Mouse (Mus musculus) heart, postnatal 0 days (tissue): ENCODE measurements at regions not wholly inside any gene's neighbourhood (a gene's known extent, or its start where the extent isn't known, plus 50 kb on each side); places are given as distances from the start of the nearest gene placed in this dataset.

Experiments
- CTCF ChIP-seq: IDR thresholded peaks from 2 replicates; pipeline ENCODE4 v1.5.1; 2016; ENCODE audit warnings: antibody characterized with exemption, control low read depth, low read depth
- EP300 ChIP-seq: IDR thresholded peaks from 2 replicates; pipeline ENCODE4 v1.6.1; 2016; ENCODE audit warnings: antibody characterized with exemption, low read depth

DNA sequence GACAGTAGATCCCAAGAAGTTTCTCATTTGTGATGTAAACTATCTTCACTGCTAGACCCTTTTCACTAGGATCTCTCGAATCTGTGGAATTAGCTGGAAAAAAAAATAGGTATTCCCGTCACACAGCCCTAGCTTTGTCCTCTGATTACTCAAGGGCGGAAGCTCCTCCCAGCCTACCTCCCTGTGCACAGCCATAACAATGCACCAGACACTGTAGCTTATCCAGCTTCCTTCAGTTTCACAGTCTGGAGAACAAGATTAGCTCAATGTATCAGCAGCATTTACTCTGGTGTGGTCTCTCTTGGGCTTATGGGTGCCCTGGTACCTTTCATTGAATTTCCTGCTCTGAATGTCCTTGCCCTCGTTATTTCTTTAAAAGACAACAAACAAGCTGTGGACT, 174.0 kb downstream of the Pou4f1 start:
- TF ChIP-seq CTCF (no peak), EP300 (no peak)
